Mouse (Mus musculus): Measurements from ENCODE around the gene Sall4.

GRCm38 (mm10) chr2:168765065-168765681, 2.6 kb downstream of the Sall4 start:
- no peak for TF ChIP-seq ZC3H11A (IDR thresholded peaks at IDR 0.05; ENCODE audit: borderline replicate concordance, low read depth, low read length)
- no peak for TF ChIP-seq MAFK (IDR thresholded peaks at IDR 0.05; ENCODE audit: insufficient read depth, low read depth, low read length)
- no peak for TF ChIP-seq ZNF384 (IDR thresholded peaks at IDR 0.05; ENCODE audit: low read depth, low read length)
